Mouse (Mus musculus): Measurements from ENCODE around the gene Trpv4. TPM values are rescaled to one million over a fixed set of nuclear protein-coding genes. Genes with fewer than 3 reads are reported as not detected.

Gene Trpv4
- total RNA-seq, 1 experiment from 2014 or later: not detected

GRCm38 (mm10) chr5:114578361-114578760, 79.9 kb downstream of the Trpv4 start:
- ATAC-seq (replicated peaks; ENCODE audit: insufficient number of reproducible peaks, low FRiP score, low TSS enrichment, poor library complexity, severe bottlenecking): no peak

GRCm38 (mm10) chr5:114575986-114576605, 82.1 kb downstream of the Trpv4 start:
- no peak for ATAC-seq (replicated peaks; ENCODE audit: insufficient number of reproducible peaks, low FRiP score, low TSS enrichment, poor library complexity, severe bottlenecking)

DNA sequence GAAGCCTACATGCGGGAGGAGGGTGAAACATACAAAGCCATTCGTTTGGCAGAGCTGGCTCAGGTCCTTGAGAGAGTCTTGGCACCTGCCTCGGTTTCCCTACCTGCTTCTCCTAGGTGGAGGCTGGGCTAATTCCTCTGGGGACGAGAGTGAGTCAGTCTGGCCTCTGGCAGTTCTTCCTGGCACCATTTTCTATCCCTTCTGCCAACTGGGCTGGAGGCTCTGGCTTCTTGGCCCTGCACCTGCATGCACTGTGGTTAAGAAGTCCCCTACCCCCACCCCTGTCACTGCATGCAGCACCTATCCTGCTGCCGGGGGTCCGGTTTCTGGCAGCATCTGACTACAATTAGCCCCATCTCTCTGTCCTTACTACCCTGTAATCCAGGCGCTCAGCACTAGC, 82.7 kb downstream of the Trpv4 start:
- no peak for ATAC-seq (replicated peaks; ENCODE audit: insufficient number of reproducible peaks, low FRiP score, low TSS enrichment, poor library complexity, severe bottlenecking)

GRCm38 (mm10) chr5:114575010-114575409, 83.2 kb downstream of the Trpv4 start:
- no peak for ATAC-seq (replicated peaks; ENCODE audit: insufficient number of reproducible peaks, low FRiP score, low TSS enrichment, poor library complexity, severe bottlenecking)

DNA sequence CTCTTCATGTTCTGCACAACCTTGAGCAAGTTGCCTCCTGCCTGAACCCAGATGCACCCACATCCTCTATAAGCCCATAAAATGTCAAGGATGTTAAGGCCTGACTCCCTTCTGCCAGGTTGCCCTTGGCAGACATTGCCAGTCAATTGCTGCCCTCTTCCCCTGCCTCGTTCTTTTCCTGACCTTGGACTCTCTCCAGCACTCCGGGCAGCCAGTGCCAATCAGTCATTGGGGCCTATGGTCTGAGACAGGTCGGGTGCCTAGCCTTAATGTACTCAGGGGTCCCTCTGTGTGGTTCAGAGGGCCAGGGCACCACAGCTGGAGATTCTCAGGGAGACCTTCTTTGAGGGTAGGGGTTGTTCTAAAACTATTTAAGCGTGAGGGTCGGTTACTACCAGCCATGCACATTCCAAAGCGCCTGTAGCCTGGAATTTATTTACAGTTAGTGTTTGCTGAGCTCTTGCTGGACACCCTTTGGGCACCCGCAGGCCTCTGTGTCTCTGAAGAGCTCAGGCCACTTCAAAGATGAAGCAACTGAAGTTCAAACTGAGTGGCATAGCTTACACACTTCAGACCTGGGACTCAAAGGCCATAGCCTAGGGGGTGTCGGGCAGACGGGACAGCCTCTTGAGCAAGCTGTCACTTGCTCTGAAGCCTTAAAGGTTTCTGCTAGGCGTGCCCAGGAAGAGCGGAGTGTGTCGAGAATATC, 84.1 kb downstream of the Trpv4 start:
- ATAC-seq (replicated peaks; ENCODE audit: insufficient number of reproducible peaks, low FRiP score, low TSS enrichment, poor library complexity, severe bottlenecking): no peak

DNA sequence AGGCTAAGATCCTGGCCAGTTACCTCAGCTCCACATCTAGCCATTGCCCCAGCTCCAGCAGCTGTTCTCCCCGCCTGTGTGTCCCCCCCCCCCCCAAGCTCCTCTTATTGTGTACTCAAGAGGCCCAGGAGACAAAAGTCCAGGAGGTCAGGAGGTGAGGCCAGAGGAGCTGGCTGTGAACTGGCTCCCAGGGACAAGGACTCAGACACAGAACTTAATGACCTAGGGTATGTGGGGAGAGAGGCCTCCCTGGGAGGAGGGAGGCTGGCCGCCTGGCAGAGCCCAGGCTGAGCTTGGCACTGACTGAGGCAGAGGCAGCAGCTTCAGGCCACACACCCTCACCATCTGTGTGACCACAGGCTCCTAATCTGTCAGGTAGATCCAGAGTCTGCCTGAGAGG, 85.2 kb downstream of the Trpv4 start:
- no peak for ATAC-seq (replicated peaks; ENCODE audit: insufficient number of reproducible peaks, low FRiP score, low TSS enrichment, poor library complexity, severe bottlenecking)

Other genes with a start within 250 kb of the Trpv4 start
- gene Mmab, start 214.4 kb downstream of the Trpv4 start, total RNA-seq (2017): 2.8 to 8.7 TPM (median 3.5 TPM) in 3 replicates
- gene Mvk, start 214.2 kb downstream of the Trpv4 start, total RNA-seq (2017): 2.8 to 8.7 TPM (median 3.2 TPM) in 3 replicates
- gene Fam222a, start 90.4 kb downstream of the Trpv4 start, total RNA-seq (2017): 0.75 TPM in 1 of 3 replicates, not detected in the others
- gene Gltp, start 32.6 kb upstream of the Trpv4 start, total RNA-seq (2017): 46.4 to 52.1 TPM (median 46.5 TPM) in 3 replicates
- gene Tchp, start 49.3 kb upstream of the Trpv4 start, total RNA-seq (2017): 9.8 to 16.3 TPM (median 12.8 TPM) in 3 replicates
- 185 to 246 TPM (median 193 TPM) in 3 replicates for gene Ankrd13a, start 116.3 kb upstream of the Trpv4 start, total RNA-seq (2017)
- 118 to 169 TPM (median 121 TPM) in 3 replicates for gene Git2, start 117.1 kb upstream of the Trpv4 start, total RNA-seq (2017)
- gene 1500011B03Rik, start 165.0 kb upstream of the Trpv4 start, total RNA-seq (2017): 33.0 to 67.3 TPM (median 42.5 TPM) in 3 replicates
- 0.57 TPM in 1 of 3 replicates, not detected in the others for gene 4930519G04Rik, start 195.2 kb upstream of the Trpv4 start, total RNA-seq (2017)
- gene Gm9936, start 200.3 kb upstream of the Trpv4 start, total RNA-seq (2017): not detected in 3 replicates
- 10.6 to 17.9 TPM (median 14.4 TPM) in 3 replicates for gene Oasl2, start 238.5 kb upstream of the Trpv4 start, total RNA-seq (2017)